Mouse (Mus musculus) heart, embryonic 16.5 days (tissue): ENCODE results near the gene Fam192a. TPM values are rescaled to one million over a fixed set of nuclear protein-coding genes. Genes with fewer than 3 reads are reported as not detected.

Experiments used
- ATAC-seq: fragments of 200-750 bp; cut with Nextera tagmentation; replicated peaks from 2 replicates; pipeline ENCODE4 v1.8.0; 2017; ENCODE audit warnings: moderate number of reproducible peaks; ENCODE audit not compliant: insufficient read depth, low FRiP score; ENCODE audit errors: extremely low read depth
- H3K27ac ChIP-seq: fragments of 300-500 bp; sonication (generic); 2 replicates; pipeline ENCODE4 v1.5.1; 2014; ENCODE audit warnings: mild to moderate bottlenecking, low read length, control low read depth, moderate library complexity
- H3K27me3 ChIP-seq: fragments of 300-500 bp; sonication (generic); 2 replicates; pipeline ENCODE4 v1.6.1; 2014; ENCODE audit warnings: low read length, mixed read lengths; ENCODE audit not compliant: control insufficient read depth, insufficient read depth
- H3K36me3 ChIP-seq: fragments of 300-500 bp; sonication (generic); 2 replicates; pipeline ENCODE4 v1.6.1; 2014; ENCODE audit not compliant: control insufficient read depth, insufficient read depth
- H3K4me1 ChIP-seq: fragments of 300-500 bp; sonication (generic); 2 replicates; pipeline ENCODE4 v1.6.1; 2014; ENCODE audit warnings: low read length, mixed read lengths; ENCODE audit not compliant: control insufficient read depth, insufficient read depth
- H3K4me2 ChIP-seq: fragments of 300-500 bp; sonication (generic); 2 replicates; pipeline ENCODE4 v1.6.1; 2014; ENCODE audit warnings: low read depth, mild to moderate bottlenecking, control low read depth, low read length
- H3K4me3 ChIP-seq: fragments of 300-500 bp; sonication (generic); 2 replicates; pipeline ENCODE4 v1.5.1; 2014; ENCODE audit warnings: mild to moderate bottlenecking, control low read depth, low read length
- H3K9ac ChIP-seq: fragments of 300-500 bp; sonication (generic); 2 replicates; pipeline ENCODE4 v1.6.1; 2014; ENCODE audit warnings: low read length, control low read depth
- H3K9me3 ChIP-seq: fragments of 300-500 bp; sonication (generic); replicated peaks from 2 replicates; pipeline ENCODE4 v1.6.1; 2016; ENCODE audit warnings: low read length; ENCODE audit not compliant: control insufficient read depth
- WGBS: fragments of 180-500 bp; shearing (Covaris S2); extraction: QIAGEN DNeasy Blood & Tissue Kit; methylation state at CpG from one replicate; pipeline ENCODE4 v1.1.7; 2014; 5-methylcytosine and 5-hydroxymethylcytosine counted together
- polyA plus RNA-seq: library from polyadenylated mRNA; unstranded; fragments of >200 nt; fragmentation: Nextera tagmentation; extraction: Ambion mirVana; gene quantifications from 2 replicates; pipeline ENCODE4 v1.2.1, GENCODE M21; 2015

Gene Fam192a
- polyA plus RNA-seq, 1 experiment from 2014 or later: 42.1 TPM

GRCm38 (mm10) chr8:94532000-94532399 is 69.8 kb downstream of the Fam192a start:
- Histone ChIP-seq H3K4me2 (peak overlapping the region; percentile 98), H3K36me3 (no peaks in the 10 kb centered on the region), H3K27me3 (peaks cover 28% of the 10 kb centered on the region), H3K9me3 (no peaks in the 10 kb centered on the region), H3K9ac (peak overlapping the region; percentile 1; the same call in 1 of the 2 replicates), H3K4me3 (peak overlapping the region; percentile 66), H3K27ac (no peak overlapping the region), H3K4me1 (peaks cover 5% of the 10 kb centered on the region; the same call in 1 of the 2 replicates)
- WGBS: 7% methylated on average over 8 of the region's 8 CpGs
- ATAC-seq: no peak

- H3K27ac ChIP-seq: no peak overlapping the region
- no peak for ATAC-seq
- peaks cover 23% of the 10 kb centered on the region for H3K27me3 ChIP-seq
- WGBS: 86% methylated on average over 4 of the region's 4 CpGs
- H3K4me3 ChIP-seq: no peak overlapping the region
- H3K4me2 ChIP-seq: no peak overlapping the region
- H3K9ac ChIP-seq: no peak overlapping the region
- H3K4me1 ChIP-seq: peaks cover 5% of the 10 kb centered on the region; the same call in 1 of the 2 replicates
- no peaks in the 10 kb centered on the region for H3K9me3 ChIP-seq
- no peaks in the 10 kb centered on the region for H3K36me3 ChIP-seq
Measured at GRCm38 (mm10) chr8:94530643-94531042, 71.2 kb downstream of the Fam192a start.

DNA sequence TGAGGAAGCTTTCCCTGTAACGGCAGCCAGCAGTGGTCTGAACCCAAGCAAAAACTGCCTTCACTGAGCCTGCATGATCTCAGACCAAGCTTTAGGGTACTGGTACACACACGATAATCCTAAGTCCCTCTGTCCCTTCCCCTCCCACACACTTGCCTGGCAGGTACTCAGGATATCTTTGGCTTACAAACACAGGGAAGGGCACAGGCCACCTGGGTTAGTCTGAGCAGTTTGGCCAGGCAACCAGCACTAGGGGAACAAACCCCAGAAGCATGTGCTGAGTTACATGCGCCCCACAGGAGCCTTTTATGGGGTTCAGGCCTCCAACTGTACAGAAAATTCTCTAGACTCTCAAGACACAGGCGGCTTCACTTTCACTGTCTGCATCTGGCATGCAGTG is 71.9 kb downstream of the Fam192a start:
- H3K4me3 ChIP-seq: no peak overlapping the region
- no peak overlapping the region for H3K9ac ChIP-seq
- H3K4me2 ChIP-seq: no peak overlapping the region
- WGBS: 68% methylated on average over 4 of the region's 4 CpGs
- no peak for ATAC-seq
- no peak overlapping the region for H3K27ac ChIP-seq
- H3K4me1 ChIP-seq: peaks cover 5% of the 10 kb centered on the region; the same call in 1 of the 2 replicates
- H3K27me3 ChIP-seq: peaks cover 18% of the 10 kb centered on the region
- no peaks in the 10 kb centered on the region for H3K9me3 ChIP-seq
- H3K36me3 ChIP-seq: no peaks in the 10 kb centered on the region

GRCm38 (mm10) chr8:94528245-94528644 is 73.6 kb downstream of the Fam192a start:
- peaks cover 9% of the 10 kb centered on the region; the same call in 1 of the 2 replicates for H3K27me3 ChIP-seq
- no peaks in the 10 kb centered on the region for H3K36me3 ChIP-seq
- no peak overlapping the region for H3K9ac ChIP-seq
- H3K9me3 ChIP-seq: no peaks in the 10 kb centered on the region
- H3K4me3 ChIP-seq: no peak overlapping the region
- ATAC-seq: no peak
- peaks cover 4% of the 10 kb centered on the region; the same call in 1 of the 2 replicates for H3K4me1 ChIP-seq
- 29% methylated on average over 4 of the region's 4 CpGs for WGBS
- no peak overlapping the region for H3K4me2 ChIP-seq
- H3K27ac ChIP-seq: no peak overlapping the region

DNA sequence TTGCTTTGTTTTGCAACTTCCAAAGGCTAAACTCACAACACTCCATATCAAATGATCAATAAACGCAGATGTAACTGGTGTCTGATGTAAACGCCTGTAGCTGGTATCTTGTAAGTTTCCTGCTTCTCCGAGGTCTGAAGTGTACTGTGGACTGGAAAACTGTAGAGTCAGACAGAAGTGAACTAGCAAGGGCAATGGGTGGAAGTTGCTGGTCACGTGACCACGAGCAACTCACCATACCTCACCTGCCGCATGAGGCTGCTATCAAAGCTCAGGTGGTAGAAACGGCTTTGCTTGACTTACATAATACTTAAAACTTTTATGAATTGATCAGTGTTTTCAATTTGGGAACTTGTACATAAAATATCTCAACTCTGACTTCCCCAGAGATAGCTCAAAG is 74.6 kb downstream of the Fam192a start:
- no peak overlapping the region for H3K4me2 ChIP-seq

GRCm38 (mm10) chr8:94524554-94524953 is 77.2 kb downstream of the Fam192a start:
- Histone ChIP-seq H3K27ac (no peak overlapping the region), H3K27me3 (no peaks in the 10 kb centered on the region), H3K9ac (no peak overlapping the region), H3K4me1 (no peaks in the 10 kb centered on the region), H3K36me3 (no peaks in the 10 kb centered on the region), H3K9me3 (no peaks in the 10 kb centered on the region), H3K4me3 (no peak overlapping the region), H3K4me2 (no peak overlapping the region)
- ATAC-seq: no peak
- 78% methylated on average over 9 of the region's 9 CpGs for WGBS

More for the DNA sequence above, 74.6 kb downstream of the Fam192a start:
- WGBS: 75% methylated on average over 7 of the region's 7 CpGs
- no peak for ATAC-seq
- peaks cover 7% of the 10 kb centered on the region; the same call in 1 of the 2 replicates for H3K27me3 ChIP-seq
- no peaks in the 10 kb centered on the region for H3K9me3 ChIP-seq
- no peak overlapping the region for H3K4me3 ChIP-seq
- H3K4me1 ChIP-seq: no peaks in the 10 kb centered on the region; the same call in 1 of the 2 replicates
- H3K27ac ChIP-seq: no peak overlapping the region
- no peaks in the 10 kb centered on the region for H3K36me3 ChIP-seq
- no peak overlapping the region for H3K9ac ChIP-seq

Other genes starting within 250 kb of the Fam192a start
- 107 and 120 TPM in 2 replicates for gene Herpud1, start 215.6 kb downstream of the Fam192a start, polyA plus RNA-seq
- 0.51 and 1.1 TPM in 2 replicates for gene Nlrc5, start 167.6 kb downstream of the Fam192a start, polyA plus RNA-seq
- 5.4 and 5.8 TPM in 2 replicates for gene Cpne2, start 69.0 kb downstream of the Fam192a start, polyA plus RNA-seq
- 23.6 and 26.8 TPM in 2 replicates for gene Rspry1, start 60 bp downstream of the Fam192a start, polyA plus RNA-seq
- gene Arl2bp, start 64.6 kb upstream of the Fam192a start, polyA plus RNA-seq: 116 and 117 TPM in 2 replicates
- gene Pllp, start 94.3 kb upstream of the Fam192a start, polyA plus RNA-seq: 0.29 and 0.57 TPM in 2 replicates
- gene Ccl22, start 143.6 kb upstream of the Fam192a start, polyA plus RNA-seq: 0.16 TPM in 1 of 2 replicates, not detected in the other
- 8.2 and 9.3 TPM in 2 replicates for gene Cx3cl1, start 170.0 kb upstream of the Fam192a start, polyA plus RNA-seq
- gene Ccl17, start 208.5 kb upstream of the Fam192a start, polyA plus RNA-seq: 0.44 and 0.51 TPM in 2 replicates
- gene Coq9, start 236.3 kb upstream of the Fam192a start, polyA plus RNA-seq: 194 and 209 TPM in 2 replicates
- gene Ciapin1, start 236.4 kb upstream of the Fam192a start, polyA plus RNA-seq: 88.2 and 98.8 TPM in 2 replicates